Mouse (Mus musculus): ENCODE measurements around the gene Gm20835.
"Not testable (repeated sequence)": the region's sequence is repeated elsewhere in the genome, so short reads cannot be mapped to it uniquely, and the experiment has no call there.

The Gm20835 gene

GRCm38 (mm10) chrY:36735190-36735589 lies at the start of gene Gm20835:
Gene Gm20835 (minus strand): TSS chrY:36735290.
- not testable (repeated sequence) for DNase-seq

Data from layer of hippocampus, adult 9-11 months (tissue).